Mouse (Mus musculus) liver, embryonic 11.5 days (tissue): ENCODE measurements around the gene C1qbp. TPM values are rescaled to one million over a fixed set of nuclear protein-coding genes. Genes with fewer than 3 reads are reported as not detected.
A peak's percentile ranks its signal among the peaks of the same experiment; 100 is the strongest.

Experiments
- ATAC-seq: fragments of 200-750 bp; cut with Nextera tagmentation; replicated peaks from 2 replicates; pipeline ENCODE4 v1.8.0; 2017; ENCODE audit warnings: moderate number of reproducible peaks, mild to moderate bottlenecking, moderate TSS enrichment, moderate library complexity; ENCODE audit not compliant: low FRiP score
- DNase-seq: peaks from one replicate; pipeline ENCODE4 v3.0.0-alpha.2; 2017; ENCODE audit warnings: low spot score
- H3K27ac ChIP-seq: fragments of 300-500 bp; sonication (generic); 2 replicates; pipeline ENCODE4 v1.5.1; 2014; ENCODE audit warnings: mild to moderate bottlenecking, low read depth, low read length, control low read depth
- H3K27me3 ChIP-seq: fragments of 300-500 bp; sonication (generic); replicated peaks from 2 replicates; pipeline ENCODE4 v1.6.1; 2014; ENCODE audit warnings: low read length, mixed read lengths; ENCODE audit not compliant: control insufficient read depth, insufficient read depth
- H3K36me3 ChIP-seq: fragments of 300-500 bp; sonication (generic); 2 replicates; pipeline ENCODE4 v1.6.1; 2014; ENCODE audit warnings: mild to moderate bottlenecking, low read length, moderate library complexity, mixed read lengths; ENCODE audit not compliant: control insufficient read depth, insufficient read depth
- H3K4me1 ChIP-seq: fragments of 300-500 bp; sonication (generic); replicated peaks from 2 replicates; pipeline ENCODE4 v1.6.1; 2014; ENCODE audit warnings: low read length, mixed read lengths; ENCODE audit not compliant: control insufficient read depth, insufficient read depth
- H3K4me2 ChIP-seq: fragments of 300-500 bp; sonication (generic); 2 replicates; pipeline ENCODE4 v1.6.1; 2014; ENCODE audit warnings: mild to moderate bottlenecking, control low read depth, moderate library complexity
- H3K4me3 ChIP-seq: fragments of 300-500 bp; sonication (generic); 2 replicates; pipeline ENCODE4 v1.5.1; 2014; ENCODE audit warnings: low read depth, low read length, control low read depth
- H3K9ac ChIP-seq: fragments of 300-500 bp; sonication (generic); 2 replicates; pipeline ENCODE4 v1.6.1; 2014; ENCODE audit warnings: low read depth, low read length, control low read depth
- H3K9me3 ChIP-seq: fragments of 300-500 bp; sonication (generic); 2 replicates; pipeline ENCODE4 v1.6.1; 2016; ENCODE audit warnings: low read length, inconsistent platforms, mixed read lengths; ENCODE audit not compliant: control insufficient read depth
- WGBS: fragments of 180-500 bp; shearing (Covaris S2); extraction: QIAGEN DNeasy Blood & Tissue Kit; methylation state at CpG from one replicate; pipeline ENCODE4 v1.1.7; 2014; 5-methylcytosine and 5-hydroxymethylcytosine counted together
- polyA plus RNA-seq: library from polyadenylated mRNA; unstranded; fragments of >200 nt; fragmentation: Nextera tagmentation; extraction: Ambion mirVana; gene quantifications from 2 replicates; pipeline ENCODE4 v1.2.1, GENCODE M21; 2014

Gene C1qbp
- polyA plus RNA-seq, 1 experiment from 2014 or later: 569 TPM

- Histone ChIP-seq H3K9me3 (no peaks in the 10 kb centered on the region), H3K4me1 (peaks cover 12% of the 10 kb centered on the region), H3K36me3 (peaks cover 50% of the 10 kb centered on the region), H3K9ac (peak overlapping the region; percentile 85), H3K27ac (no peak overlapping the region), H3K4me3 (peak overlapping the region; percentile 86), H3K4me2 (peak overlapping the region; percentile 75), H3K27me3 (no peaks in the 10 kb centered on the region)
- ATAC-seq: no peak
- DNase-seq: no peak
- 81% methylated on average over 14 of the region's 14 CpGs for WGBS
Measured at GRCm38 (mm10) chr11:70980751-70981510, 1.9 kb downstream of the C1qbp start.

- WGBS: 81% methylated on average over 6 of the region's 6 CpGs
- no peaks in the 10 kb centered on the region for H3K9me3 ChIP-seq
- no peak for ATAC-seq
- no peak overlapping the region for H3K4me2 ChIP-seq
- no peak for DNase-seq
- peaks cover 46% of the 10 kb centered on the region for H3K36me3 ChIP-seq
- no peak overlapping the region for H3K27ac ChIP-seq
- H3K27me3 ChIP-seq: no peaks in the 10 kb centered on the region
- peaks cover 12% of the 10 kb centered on the region for H3K4me1 ChIP-seq
- no peak overlapping the region for H3K4me3 ChIP-seq
- peak overlapping the region; percentile 38; the same call in 1 of the 2 replicates for H3K9ac ChIP-seq
Measured at GRCm38 (mm10) chr11:70980232-70980631, 2.6 kb downstream of the C1qbp start.

GRCm38 (mm10) chr11:70977293-70977692 lies 5.5 kb downstream of the C1qbp start:
- no peak for ATAC-seq
- no peak overlapping the region for H3K4me2 ChIP-seq
- 84% methylated on average over 6 of the region's 6 CpGs for WGBS
- DNase-seq: no peak
- no peaks in the 10 kb centered on the region for H3K9me3 ChIP-seq
- peaks cover 58% of the 10 kb centered on the region for H3K36me3 ChIP-seq
- H3K27ac ChIP-seq: no peak overlapping the region
- H3K4me1 ChIP-seq: peaks cover 12% of the 10 kb centered on the region
- H3K9ac ChIP-seq: no peak overlapping the region
- H3K27me3 ChIP-seq: no peaks in the 10 kb centered on the region
- no peak overlapping the region for H3K4me3 ChIP-seq

GRCm38 (mm10) chr11:70975193-70975592 lies 7.6 kb downstream of the C1qbp start:
- no peak overlapping the region for H3K4me2 ChIP-seq
- H3K9ac ChIP-seq: no peak overlapping the region
- H3K27me3 ChIP-seq: no peaks in the 10 kb centered on the region
- ATAC-seq (no peak), DNase-seq (no peak)
- no peaks in the 10 kb centered on the region; the same call in 1 of the 2 replicates for H3K4me1 ChIP-seq
- H3K4me3 ChIP-seq: no peak overlapping the region
- WGBS: 61% methylated on average over 2 of the region's 2 CpGs
- no peaks in the 10 kb centered on the region for H3K9me3 ChIP-seq
- H3K36me3 ChIP-seq: peaks cover 46% of the 10 kb centered on the region
- H3K27ac ChIP-seq: no peak overlapping the region

GRCm38 (mm10) chr11:70973947-70974346 lies 8.9 kb downstream of the C1qbp start:
- H3K4me3 ChIP-seq: no peak overlapping the region
- peaks cover 37% of the 10 kb centered on the region for H3K36me3 ChIP-seq
- H3K27ac ChIP-seq: no peak overlapping the region
- WGBS: 73% methylated on average over 4 of the region's 4 CpGs
- ATAC-seq (no peak), DNase-seq (no peak)
- H3K4me2 ChIP-seq: no peak overlapping the region
- H3K4me1 ChIP-seq: no peaks in the 10 kb centered on the region; the same call in 1 of the 2 replicates
- no peak overlapping the region for H3K9ac ChIP-seq
- H3K27me3 ChIP-seq: no peaks in the 10 kb centered on the region
- H3K9me3 ChIP-seq: no peaks in the 10 kb centered on the region

GRCm38 (mm10) chr11:70972586-70972985 lies 10.2 kb downstream of the C1qbp start:
- no peak for ATAC-seq
- peaks cover 24% of the 10 kb centered on the region for H3K36me3 ChIP-seq
- no peak overlapping the region for H3K4me2 ChIP-seq
- no peak overlapping the region for H3K4me3 ChIP-seq
- no peaks in the 10 kb centered on the region for H3K27me3 ChIP-seq
- WGBS: 74% methylated on average over 1 of the region's 1 CpGs
- DNase-seq: no peak
- H3K9me3 ChIP-seq: no peaks in the 10 kb centered on the region
- peaks cover 3% of the 10 kb centered on the region; the same call in 1 of the 2 replicates for H3K4me1 ChIP-seq
- H3K9ac ChIP-seq: no peak overlapping the region
- no peak overlapping the region for H3K27ac ChIP-seq

- Histone ChIP-seq H3K27ac (peak overlapping the region; percentile 92), H3K4me3 (peak overlapping the region; percentile 89), H3K9ac (peak overlapping the region; percentile 64), H3K27me3 (no peaks in the 10 kb centered on the region), H3K4me2 (peak overlapping the region; percentile 63), H3K36me3 (peaks cover 12% of the 10 kb centered on the region), H3K9me3 (no peaks in the 10 kb centered on the region), H3K4me1 (peaks cover 3% of the 10 kb centered on the region; the same call in 1 of the 2 replicates)
- peak; percentile 75 for ATAC-seq
- peak; percentile 79 for DNase-seq
- 11% methylated on average over 24 of the region's 24 CpGs for WGBS
Measured at GRCm38 (mm10) chr11:70970560-70971540, 12.0 kb downstream of the C1qbp start.

GRCm38 (mm10) chr11:70969821-70970559 lies 12.8 kb downstream of the C1qbp start, which contains the start of the genes Nup88 and Rpain:
TSS of gene Nup88 (minus strand) at chr11:70969973.
TSS of gene Rpain (plus strand) at chr11:70970213.
- Histone ChIP-seq H3K27ac (peak within 1 kb of the TSS; percentile 92), H3K9ac (peak within 1 kb of the TSS; percentile 89), H3K27me3 (no peaks in the 10 kb centered on the region), H3K9me3 (no peaks in the 10 kb centered on the region), H3K4me1 (peaks cover 3% of the 10 kb centered on the region; the same call in 1 of the 2 replicates), H3K4me3 (peak within 1 kb of the TSS; percentile 89), H3K36me3 (peaks cover 10% of the 10 kb centered on the region), H3K4me2 (peak within 1 kb of the TSS; percentile 79)
- ATAC-seq (peak; percentile 93), DNase-seq (peak; percentile 92)
- WGBS: under 1% methylated on average over 43 of the region's 43 CpGs
